Mouse (Mus musculus): ENCODE measurements around the gene Trex1.

Trex1 gene

DNA sequence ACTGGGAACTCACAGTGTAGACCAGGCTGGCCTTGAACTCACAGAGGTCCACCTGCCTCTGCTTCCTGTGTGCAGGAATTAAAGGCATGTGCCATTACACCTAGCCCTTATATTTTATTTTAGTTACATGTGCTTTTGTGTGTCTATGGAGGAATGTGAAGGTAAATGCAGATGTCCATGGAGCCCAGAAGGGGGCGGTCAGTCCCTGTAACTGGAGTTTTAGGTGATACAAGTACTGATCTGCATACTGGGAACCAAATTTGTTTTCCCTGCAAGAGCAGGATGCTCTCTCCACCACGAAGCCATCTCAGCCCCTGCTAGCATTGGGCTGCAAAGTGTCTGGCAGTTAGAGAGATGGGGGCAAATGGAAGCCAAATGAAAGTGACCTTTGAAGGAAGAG lies 25.4 kb upstream of the Trex1 start:
- no peak for DNase-seq (ENCODE audit: low spot score)

DNA sequence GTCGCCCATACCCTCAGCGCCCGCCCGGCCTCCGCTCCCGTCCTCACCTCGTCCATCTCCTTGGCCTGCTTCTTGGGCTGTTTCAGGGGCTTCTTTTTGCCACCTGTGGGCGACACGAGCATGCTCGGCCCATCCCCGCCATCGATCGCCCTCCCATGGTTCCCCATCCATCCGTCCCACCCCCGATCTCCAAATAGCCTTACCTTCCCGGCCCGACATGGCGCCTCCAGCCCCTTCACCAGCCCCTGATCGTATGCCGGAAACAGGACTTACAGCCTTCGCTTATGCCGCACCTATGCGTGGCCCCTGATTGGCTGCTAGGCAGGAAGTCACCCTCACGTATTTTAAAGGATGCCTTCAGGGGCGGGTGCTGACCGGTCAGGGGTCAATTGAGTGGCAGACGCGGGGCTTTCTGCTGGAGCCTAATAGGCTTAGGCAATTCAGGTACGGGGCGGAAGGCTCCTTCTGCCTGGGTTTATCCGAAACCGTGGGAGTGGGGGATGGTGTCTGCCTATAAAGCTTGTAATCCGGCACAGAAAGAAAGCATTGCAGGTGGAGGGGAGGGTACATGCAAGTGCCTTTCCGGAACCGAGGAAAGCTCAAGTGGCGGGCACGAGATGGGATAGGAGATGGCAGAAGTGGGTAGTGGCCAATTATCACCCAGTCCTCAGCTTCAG lies 22.7 kb upstream of the Trex1 start, which contains the start of the genes Ccdc51 and Tma7:
Gene Ccdc51 (plus strand): TSS at position 370 of the 677 bp plus-strand sequence.
Gene Tma7 (minus strand): TSS at position 464 of the 677 bp plus-strand sequence.
- DNase-seq (ENCODE audit: low spot score), result peak; percentile 86

DNA sequence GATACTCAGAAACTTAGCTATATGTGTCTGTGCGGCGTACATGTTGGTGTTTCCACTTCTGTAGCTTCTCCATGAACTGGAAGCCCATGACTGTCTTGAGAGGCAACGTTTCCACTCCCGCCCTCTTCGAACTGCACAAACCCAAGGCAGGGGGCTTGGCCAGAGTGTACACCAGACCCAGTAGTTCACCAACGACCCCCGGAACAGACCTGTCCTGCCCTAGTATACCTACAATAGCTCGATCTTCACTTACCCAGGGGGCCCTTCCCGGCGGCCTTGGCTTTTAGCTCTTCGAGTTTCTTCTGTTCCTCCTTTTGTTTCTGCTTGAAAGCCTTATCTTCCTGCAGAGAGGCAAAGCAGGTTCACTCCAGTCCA lies 22.2 kb upstream of the Trex1 start:
- DNase-seq (ENCODE audit: low spot score), result no peak

DNA sequence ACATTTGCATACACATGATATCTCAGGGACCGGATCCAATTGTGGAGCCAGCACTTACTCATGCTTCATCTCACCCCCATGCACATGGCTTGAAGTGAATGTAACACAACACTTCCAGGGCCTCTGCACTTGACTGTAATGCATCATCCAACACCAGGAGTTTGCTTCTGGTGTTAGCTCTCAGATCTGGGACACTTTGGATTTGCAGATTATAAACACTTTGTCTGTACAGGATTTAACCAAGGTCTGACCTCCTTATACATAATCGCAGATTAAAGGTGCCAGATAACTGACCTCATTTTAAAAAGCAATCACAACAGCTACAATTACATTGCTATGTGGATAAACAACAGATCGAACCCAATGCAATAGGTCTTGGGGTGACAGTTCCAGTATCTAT lies 21.0 kb upstream of the Trex1 start:
- no peak for DNase-seq (ENCODE audit: low spot score)

DNA sequence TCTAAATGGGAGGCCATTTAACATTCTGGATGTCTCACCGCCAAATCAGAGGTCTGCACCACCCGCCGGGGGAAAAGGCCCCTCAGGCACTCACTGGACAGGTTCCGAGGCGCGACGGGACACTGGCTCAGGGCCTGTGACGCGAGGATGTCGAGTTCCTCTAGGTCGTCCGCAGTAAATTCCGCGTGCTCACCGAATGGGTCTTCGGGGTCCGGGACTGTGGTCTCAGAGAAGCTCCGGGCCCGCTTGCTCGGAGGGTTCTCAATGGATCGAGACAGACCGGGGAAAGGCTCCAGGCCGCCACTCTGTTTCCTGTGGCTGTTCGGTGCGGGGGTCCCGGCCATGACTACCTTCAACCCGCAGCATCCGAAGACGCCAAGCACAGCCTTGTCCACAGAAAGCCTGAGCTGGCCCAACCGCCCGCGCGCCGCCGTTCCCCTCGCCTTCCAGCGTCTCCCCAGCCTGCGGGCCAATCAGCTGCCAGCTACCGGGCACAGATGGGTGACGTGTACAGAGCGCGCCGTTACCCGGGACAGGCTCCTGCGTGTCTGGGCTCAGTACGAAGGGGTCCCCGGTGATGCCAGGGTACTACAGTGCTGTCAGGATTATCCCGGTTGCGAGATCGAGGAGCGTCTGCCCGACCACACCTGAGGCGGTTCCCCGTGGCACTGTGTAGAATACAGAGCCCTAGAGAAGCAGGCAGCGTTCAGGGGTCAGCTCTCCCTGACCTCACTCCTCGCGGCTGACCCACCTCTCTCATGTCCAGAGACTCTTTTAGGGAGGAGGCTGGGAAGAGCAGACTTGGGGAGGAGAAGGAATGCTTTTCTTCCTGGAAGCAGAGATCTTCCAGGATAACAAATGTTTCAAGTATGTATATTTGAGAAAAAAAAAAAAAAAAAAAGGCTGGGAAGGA lies 14.4 kb upstream of the Trex1 start, which contains the start of gene Atrip:
Gene Atrip (minus strand): TSS at position 464 of the 913 bp plus-strand sequence.
- DNase-seq (ENCODE audit: low spot score), result peak; percentile 82

DNA sequence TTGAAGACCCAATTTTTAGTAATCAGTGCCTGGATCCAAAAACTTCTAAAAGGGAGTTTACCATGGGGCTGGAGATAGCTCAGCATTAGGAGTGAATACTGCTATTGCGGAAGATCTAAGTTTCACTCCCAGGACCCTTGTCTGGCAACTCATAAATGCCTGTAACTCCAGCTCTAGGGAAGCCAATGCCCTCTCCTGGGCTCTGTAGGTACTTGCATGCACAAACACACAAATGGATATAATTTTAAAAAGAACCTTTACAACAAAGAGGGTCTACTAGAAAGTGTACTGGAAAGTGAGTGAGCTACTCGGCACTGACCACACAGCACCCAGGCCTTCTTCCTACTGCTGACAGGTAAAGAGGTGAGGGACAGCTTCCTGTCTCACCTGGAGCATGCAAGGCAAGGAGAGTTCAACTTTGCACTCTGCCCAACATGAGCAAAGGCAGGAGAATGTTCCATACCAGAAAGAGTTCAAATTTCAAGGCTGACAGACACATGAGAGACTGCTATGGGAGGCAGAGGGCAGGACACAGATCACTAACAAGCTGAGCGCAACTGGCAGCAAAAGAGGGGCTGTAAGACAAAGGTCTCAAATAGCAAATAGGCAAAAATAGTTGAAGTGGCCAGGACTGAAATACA lies 8.7 kb upstream of the Trex1 start:
- no peak for DNase-seq (ENCODE audit: low spot score)

DNA sequence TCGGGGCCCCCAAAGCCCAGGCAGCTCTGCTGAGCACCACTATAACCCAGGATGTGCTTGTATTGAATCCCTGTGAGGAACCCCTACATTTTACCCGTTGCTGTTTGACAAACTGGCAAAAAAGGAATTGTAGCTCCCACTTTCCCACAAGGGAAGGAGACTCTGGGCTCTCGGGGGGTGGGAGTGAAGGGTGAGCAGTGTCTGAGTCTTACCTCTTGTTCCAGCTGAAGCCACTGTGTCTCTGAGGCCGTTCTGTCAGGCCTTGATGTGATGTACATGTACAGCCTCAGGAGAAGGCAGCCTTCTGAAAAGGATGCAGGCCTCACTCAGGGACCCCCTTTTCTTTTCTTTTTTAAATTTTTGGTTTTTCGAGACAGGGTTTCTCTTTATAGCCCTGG lies 1.4 kb upstream of the Trex1 start:
- no peak for DNase-seq (ENCODE audit: low spot score)

DNA sequence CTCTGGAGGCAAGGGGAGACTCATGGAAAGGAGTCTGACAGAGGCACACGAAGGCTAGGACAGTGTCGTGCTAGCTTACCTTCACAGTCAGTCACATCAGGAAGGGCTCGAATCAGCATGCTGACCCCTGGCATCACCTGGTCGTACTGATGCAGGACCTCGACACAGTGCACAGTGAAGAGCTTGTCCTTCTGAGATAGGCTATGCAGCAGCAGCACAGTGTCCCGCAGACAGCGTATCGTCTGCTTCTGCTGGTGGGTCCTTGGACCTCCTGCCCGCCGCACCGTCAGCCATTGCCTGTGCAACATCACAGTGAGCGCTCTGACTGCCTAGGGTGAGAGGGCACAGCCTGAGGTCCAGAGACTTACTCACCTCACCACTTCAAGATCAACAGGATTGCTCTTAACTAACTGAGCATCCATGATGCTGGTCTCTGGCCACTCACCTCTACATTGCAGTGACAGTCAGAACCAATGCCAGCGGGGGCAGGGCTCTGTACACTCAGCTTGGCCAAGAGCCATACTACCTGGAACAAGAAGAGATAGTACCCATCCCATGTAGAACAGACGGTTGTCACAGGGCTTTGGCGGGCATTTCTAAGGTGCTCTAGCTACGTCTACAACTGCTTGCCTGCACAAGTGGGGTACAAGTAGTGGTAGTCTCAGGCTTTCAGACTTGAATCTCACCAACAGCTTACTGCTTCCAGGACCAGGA lies 807 bp upstream of the Trex1 start:
- DNase-seq (ENCODE audit: low spot score), result no peak

DNA sequence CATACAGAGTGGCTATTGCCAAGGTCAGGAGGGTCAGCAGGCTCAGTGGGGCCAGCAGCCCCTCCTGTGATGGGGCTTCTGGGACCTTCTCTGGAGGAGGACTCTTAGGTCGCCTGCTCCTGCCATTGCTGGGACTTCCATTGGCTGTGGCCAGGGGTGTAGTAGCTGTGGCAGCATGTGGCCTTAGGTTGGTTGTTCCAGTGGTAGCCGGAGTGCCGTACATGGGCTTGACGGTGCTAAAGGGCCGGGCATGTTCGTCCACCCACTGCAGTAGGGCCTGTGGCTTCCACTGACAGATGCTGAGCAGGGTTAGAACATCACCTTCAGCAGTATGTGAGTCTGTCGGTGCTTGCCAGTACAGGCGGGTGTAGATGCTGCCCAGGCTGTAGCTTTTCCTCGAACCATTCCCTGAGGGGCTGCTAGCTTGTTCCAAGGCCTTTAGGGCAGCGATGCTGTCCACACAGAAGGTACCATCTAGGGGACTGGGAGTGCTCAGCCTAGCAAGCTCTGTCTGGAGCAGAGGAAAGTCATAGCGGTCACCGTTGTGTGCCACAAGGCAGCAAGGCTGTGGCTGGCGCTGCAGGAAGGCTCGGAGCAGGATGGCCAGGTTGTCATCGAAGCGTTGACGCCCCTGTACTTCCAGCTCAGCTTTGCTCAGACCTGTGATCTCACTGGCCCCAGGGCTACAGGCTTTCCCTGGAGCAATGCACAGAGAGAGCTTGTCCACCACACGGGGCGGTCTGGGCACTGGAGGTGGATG lies 1.3 kb downstream of the Trex1 start:
- no peak for DNase-seq (ENCODE audit: low spot score)

DNA sequence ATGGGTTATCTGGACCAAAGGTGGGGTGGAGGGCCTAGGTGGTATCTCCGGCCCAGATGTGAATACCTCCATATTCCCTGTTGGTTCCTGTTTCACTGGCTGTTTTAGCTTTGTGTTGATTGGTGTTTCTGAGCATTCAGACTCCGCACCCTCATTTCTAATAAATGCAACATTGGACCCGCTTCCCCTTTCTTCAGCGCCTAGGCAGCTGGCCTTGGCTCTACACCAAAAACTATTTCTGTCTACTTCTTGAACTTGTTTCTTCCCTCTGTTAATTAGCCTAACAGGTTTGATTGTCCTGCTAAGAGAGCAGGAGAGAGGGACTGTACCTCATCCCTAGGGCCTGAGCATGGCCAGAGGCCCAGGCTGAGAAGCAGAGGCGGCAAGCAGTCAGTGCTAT lies 2.0 kb downstream of the Trex1 start:
- DNase-seq (ENCODE audit: low spot score), result no peak

DNA sequence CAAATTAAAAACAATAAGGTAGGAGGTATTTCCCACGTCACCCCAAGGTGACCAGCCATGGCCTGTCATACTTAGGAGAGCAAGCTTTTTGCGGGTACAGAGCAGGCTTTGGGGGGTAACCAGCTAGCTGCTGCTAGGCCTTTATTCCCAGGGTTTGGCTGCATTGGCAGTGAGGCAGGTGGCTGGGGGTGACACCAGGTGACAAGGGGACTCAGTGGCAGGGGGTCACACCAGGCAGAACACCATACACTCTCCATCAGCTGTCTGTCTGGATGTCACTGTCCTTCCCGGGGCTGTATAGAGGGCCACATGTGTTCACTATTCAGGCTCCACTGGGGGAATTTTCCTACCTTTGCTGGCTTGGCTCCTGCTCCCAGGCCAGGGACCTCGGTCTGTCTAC lies 2.6 kb downstream of the Trex1 start:
- DNase-seq (ENCODE audit: low spot score), result no peak

DNA sequence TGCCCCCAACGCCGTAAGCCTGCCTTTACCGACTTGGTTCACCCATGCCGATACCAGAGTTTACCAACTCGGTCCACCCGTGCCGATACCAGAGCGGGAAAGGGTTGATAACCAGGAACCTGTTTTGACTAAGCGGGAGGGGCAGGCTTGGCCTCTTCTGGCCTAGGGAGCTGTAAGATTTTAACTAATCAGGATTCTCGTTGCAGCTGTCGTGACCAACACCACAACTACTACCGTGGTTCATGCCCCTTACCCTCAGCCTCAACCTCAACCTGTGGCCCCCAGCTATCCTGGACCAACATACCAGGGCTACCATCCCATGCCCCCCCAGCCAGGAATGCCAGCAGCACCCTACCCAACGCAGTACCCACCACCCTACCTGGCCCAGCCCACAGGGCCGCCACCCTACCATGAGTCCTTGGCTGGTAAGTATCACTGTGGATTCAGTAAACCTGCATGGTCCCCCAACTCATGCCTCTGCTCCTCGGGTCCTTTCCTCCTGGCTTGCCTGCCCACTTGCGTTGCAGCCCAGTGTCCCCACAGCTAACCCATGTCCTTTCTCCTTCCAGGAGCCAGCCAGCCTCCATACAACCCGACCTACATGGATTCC lies 3.3 kb downstream of the Trex1 start:
- no peak for DNase-seq (ENCODE audit: low spot score)

DNA sequence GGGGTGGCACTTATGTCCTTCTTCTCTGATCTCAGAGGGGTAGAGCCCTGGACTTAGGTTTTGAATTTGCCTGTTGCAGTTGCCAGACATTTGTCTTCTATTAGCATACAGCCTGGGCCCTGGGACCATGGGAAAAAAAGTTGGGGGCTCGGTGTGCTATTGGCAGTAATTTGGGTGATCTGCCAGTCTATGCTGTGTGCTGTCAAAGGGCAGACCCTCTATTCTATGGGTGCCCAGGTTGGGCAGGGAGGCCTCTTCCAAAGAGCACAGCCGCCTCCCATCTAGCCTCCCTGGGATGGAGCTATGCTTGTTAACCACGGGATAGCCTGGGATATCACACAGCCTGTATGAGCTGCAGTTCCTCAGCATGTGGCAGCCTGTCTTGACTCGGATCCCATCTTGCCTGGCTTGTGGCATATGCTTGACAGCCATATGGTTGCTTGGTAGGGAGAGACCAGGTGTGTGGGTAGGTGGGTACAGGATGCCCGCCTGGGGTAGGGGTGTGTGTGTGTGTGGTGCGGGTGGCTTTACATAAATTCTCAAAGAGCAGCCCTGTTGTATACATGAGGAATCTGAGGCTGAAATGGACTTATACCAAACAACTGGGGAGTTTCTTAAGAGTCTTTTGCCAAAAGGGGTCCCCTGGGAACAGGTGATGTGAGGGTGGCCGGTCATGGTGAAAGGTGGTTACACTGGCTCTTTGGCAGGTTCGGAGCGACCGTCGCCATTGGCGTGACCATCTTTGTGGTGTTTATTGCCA lies 4.1 kb downstream of the Trex1 start:
- no peak for DNase-seq (ENCODE audit: low spot score)

DNA sequence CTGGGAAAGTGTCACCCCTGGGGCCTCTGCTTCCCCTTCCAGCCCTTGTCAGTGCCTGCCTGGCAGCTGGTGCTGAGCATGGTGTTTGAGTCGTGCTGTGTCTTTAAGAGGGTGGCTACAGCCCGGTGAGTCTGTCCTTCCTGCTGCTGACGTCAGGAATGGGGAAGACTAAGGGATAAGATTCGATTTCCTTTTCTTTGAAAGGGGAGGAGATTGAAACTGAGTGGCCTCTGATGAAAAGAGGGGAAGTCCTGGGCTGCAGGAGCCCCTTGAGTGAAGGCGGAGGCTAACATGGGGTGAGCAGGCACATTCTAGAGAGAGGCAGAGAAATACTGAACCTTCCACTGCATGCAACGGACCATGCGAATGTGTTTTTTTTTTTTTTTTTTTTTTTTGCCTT lies 4.8 kb downstream of the Trex1 start:
- peak; percentile 55 for DNase-seq (ENCODE audit: low spot score)

DNA sequence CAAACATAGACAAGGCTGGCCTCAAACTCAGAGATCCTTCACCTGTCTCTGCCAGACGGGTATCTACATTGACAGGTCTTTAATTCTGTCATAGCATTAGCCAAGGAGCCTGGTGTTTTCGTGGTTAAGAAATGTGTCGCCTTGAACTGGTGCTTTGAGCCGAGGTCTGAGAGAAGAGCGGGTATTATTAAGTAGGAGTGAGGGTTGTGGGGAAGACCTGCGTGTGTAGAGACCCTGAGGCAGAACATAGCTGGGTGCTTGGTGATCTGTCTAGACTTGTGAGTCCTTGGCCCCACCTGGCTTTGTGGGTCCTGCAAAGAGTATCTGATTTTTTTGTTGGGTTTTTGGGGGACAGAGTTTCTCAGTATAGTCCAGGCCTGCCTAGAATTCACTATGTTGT lies 5.7 kb downstream of the Trex1 start:
- DNase-seq (ENCODE audit: low spot score), result no peak

DNA sequence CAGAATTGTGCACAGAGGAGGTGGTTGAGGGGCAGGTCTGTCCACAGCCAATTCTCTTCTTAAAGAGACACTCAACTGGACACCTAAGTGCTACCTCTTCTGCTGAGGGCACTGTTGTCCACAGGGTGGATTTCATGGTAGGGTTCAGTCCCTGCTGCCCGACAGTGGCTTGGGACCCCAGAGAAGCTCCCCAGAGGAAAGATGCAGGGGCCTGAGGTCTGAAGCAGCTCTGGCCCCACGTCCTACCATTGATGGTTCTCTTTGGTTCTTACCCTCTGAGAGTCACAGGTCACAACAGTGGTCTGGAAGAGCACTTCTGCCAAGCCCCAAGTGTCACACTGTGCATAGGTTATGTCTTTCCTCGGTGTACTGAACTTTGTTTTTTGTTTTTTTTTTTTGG lies 6.2 kb downstream of the Trex1 start:
- DNase-seq (ENCODE audit: low spot score), result no peak

DNA sequence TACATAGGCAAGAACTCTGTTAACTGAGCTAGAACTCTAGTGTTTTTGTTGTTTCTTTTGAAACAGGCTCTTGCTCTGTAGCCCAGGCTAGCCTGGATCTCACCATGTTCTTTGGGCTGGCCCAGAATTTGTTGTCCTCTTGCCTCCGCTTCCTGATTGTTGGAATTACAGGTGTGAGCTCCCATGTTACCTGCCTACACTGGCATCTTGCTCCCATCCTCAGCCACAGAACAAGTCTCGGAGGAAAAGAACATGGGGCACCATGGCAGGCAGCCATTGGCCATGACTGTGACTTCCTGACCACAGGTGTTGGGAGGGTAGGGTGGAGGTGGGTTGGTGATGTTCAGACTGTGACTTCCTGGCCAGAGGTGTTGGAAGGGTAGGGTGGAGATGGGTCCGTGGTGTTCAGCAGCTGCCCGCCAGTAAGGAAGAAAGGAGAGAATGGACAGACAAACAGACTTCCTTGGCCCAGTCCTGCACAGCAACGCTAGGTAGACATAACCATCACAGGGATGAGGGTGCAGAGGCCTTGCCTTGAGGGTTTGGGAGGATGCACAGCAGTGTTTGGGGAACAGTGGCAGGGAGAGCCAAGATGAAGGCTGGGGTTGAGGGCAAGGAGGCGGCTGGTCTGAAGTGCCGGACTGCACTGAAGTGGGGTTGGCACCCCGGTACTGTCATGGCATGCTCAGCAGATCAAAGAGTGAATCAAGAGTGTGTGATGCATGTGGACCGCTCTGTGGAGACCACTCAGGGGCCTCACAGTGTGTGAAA lies 6.9 kb downstream of the Trex1 start:
- DNase-seq (ENCODE audit: low spot score), result no peak

DNA sequence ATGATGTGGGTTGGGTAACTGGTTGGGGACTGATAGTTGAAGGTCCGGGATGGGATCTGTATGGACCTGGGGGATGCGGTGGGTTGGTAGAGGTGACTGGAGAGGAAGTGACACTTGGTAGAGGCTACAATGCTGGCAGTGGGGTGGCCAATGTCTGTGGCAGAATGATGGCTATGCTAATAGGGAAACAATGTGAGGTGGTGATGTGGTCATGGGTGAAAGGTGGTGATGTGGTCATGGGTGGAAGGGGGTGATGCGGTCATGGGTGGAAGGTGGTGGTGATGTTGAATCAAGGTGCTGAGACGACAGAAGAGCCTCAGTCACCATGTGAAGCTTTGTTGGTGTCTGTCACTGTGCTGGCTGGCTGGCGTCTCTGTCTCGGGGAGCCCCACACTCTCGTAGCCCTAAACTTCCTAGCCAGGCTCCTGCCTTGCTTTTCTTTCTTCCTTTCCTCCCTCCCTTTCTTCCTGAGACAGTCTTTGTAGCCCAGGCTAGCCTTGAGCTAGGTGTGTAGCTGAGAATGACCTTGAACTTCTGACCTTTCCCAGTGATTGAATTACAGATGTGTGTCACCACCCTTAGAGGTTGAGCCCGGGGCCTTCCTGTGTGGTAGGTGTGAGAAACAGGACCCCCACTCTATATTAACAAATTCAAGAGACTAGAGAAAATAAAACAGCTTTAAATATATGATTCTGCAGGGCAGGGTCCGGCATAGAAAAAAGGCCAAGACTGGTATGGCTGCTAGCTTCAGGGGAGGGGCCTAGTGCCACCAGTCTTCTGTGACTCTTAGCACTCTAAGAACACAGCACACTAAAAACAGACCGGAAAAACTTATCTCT lies 7.7 kb downstream of the Trex1 start:
- DNase-seq (ENCODE audit: low spot score), result no peak
